Mouse (Mus musculus) thymus, postnatal 25 days (tissue): ENCODE data around the gene Ppfia2.

ENCODE experiments used
- DNase-seq: peaks from one replicate; pipeline ENCODE4 v3.0.0; 2022

Ppfia2 gene

DNA sequence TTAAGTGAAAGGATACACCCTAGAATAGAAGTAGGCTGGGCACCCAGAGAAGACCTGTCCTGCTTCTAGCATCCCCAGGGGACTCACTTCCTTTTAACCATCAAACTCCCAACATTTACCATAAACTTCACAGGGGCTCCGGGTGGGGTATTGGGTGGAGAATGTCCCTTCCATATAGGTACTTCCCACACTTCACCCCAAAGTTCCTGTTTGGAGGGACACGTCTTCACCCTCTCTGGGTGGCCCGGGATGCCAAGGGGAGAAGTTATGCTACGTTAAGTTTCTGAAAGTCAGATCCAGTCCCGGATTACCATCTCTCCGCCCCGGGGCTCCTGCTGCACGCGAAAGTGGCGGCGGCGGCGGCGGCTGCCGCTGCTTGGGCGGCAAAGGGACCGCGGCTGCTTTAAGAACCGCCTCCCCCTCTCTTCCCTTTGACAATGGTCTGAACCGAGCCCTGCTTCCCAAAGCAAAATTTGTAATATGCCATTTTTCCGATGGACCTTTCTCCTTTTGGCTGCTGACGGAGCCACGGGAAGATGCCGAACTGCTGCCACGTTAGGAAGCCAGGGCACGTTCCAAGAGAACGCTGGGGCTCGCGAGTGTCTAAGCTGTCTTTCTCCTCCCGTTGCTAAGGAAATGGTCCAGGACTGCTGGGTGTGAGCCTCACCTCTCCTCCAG, at the start of gene Ppfia2:
TSS of gene Ppfia2 (plus strand) at position 485 of the 678 bp plus-strand sequence.
- DNase-seq: no peak

DNA sequence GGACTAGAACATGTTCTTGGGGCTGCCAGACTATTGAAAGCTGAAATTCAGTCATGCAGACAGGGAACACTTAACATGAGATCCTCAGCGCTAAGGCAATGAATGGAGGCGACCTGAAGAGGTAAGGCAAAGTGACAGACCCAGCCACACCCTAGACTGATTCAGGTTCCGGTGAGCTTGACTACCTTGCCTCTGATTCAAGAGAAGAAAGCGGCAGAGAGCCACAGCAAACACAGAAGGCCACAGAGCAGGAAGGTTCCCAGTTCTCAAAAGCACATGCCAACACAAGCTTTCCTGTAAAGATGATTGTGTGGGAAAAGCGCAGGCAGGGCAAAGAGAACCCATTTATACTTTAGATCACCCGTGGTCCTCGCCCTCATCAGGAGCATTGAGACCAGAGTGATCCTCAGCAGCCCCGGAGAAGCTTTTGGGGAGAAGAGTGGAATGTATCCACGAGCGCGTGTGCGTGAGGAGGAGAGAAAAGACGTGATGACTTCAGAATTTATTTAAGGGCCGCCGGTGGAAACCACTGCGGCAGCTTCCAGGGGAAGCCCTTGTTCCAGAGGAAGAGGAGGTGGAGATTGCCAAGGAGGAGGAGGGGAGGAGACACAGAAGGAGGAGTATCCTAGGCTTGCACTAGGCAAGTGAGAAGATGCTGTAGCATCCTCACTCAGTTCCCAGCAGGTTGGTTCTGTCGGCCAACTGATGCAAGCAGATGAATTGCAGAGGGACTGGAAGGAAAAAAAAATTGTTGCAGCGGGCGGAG, 1.0 kb upstream of the Ppfia2 start:
- DNase-seq: no peak

DNA sequence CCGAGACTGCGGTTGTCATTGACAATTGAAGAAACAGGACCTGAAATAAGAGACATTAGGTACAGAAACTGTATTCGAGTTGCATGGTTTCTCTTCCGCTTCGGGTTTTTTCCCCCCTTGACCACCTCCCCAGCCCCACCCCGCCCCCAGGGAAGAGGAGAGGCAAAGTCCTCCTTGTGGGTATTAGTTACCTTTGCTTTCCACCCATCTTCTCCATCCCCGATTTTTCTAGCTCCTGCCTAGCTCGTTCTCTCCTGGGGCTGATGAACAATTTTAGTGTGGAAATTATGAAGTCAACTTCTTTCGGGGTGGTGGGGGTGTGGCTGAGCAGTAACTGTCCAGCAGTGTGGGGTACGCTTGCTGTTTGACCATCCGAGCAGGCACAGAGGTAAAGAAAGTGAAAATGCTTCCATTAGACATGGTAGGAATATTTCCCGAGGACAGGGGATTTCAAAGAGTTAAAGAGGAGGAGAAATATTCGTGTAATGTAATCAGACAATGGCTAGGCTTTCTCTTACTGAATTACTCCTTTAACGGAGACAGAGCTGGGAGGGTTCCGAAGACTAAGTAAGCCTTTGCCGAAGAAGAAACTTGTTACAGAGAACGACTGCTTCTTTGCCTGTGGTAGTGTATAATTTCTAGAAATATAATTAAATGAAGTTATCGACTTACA, 530 bp downstream of the Ppfia2 start:
- no peak for DNase-seq

DNA sequence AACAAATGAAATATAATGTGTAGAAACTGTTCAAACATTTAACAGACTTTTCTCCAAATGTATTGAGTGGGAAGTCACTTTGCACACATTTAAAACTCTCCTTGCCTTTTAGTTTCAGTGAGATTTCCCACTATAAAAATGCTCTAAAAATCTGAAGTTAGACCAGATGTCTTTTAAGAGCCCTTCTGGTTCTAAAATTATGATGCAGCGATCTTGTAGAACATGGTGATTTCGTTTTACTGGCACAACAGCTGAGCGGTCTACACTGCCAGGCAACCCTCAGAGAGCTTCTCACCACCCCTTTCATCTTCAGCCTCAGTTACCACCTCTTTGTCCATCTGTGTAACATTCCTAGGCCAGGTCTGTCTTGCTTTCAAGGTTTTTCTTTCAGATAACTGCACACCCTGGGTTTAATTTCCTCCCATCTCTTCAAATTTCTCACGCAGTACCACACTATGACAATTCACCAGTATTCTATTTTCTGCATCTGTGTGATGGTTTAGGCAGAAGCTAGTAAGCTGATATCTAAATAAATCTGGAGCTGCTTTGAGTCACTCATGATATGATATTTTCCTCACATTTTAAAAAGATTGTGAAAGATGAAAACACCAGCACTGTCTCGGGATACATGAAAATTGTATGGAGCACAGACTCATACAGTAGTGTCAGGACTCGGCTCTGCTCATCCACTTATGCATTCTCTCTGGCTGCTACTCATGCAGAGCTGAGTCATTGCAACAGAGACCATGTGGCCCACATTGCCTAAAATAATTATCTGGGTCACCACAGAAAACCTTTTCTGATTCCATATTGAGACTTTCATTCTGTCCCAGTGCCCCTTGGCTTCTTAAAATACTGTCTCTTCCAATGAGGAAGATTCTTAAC, 39.4 kb downstream of the Ppfia2 start:
- no peak for DNase-seq

DNA sequence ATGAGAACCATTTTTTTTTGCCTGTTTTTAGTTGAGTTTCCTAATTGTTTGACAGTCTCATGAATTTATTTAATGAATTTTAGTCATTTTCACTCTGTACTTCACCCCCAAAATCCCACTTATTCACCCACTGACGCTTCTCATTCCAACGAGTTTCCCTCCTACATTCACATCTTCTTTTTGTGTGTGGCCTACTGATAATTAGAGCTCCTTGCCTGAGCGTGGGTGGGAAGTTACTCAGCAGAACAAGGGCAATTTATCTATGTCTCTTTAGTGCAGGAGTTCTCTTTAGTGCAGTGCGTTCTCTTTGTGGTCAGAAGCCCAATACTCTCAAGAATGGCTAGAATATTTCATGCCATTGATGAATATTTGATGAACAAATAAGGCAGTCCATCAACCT, 95.9 kb downstream of the Ppfia2 start:
- DNase-seq: no peak

DNA sequence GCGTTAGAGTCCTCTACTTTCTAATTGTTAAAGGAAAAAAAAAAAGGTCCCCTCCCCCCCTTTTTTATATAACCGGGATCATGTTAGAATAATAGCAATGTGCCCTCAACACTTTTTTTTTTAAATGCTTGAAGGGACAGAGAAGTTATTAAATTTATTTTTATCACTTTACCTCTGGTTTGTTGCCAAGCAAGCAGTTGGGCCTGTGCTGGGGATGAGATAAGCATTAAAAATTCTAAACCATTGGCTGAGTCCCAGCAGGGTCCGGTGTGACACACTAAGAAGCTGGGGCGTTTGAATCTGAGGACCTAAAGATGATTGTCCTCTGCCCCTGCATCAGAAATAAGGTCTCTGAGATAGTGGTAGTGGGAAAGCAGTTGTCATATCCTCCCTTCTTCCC, 114.9 kb downstream of the Ppfia2 start:
- no peak for DNase-seq

DNA sequence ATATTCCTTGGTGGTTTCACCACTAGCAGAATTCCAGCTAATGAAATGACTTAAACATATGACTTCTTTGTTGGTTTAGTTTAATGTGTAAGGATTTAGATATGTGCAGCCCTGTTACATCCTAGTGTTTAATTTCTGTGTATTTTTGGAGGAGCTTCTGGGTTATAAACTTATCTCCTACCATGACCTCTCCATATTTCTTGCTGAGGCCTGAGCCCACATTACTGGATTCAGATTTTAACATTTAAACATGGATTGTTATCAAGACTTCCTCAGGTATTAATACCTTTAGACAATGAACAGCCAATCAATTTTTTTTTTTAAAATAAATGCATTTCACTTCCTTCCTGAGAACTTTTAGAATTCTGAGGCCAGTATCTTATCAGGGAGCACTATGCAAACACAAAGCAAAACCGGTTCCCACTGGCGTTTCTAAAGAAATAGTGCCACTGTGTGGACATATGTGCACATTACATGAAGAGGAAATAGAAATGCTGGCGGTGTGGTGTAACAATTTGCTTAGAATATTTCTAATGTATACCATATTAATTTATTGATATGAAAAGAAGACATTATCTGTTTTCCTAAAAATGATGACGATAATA, 115.4 kb downstream of the Ppfia2 start:
- no peak for DNase-seq

DNA sequence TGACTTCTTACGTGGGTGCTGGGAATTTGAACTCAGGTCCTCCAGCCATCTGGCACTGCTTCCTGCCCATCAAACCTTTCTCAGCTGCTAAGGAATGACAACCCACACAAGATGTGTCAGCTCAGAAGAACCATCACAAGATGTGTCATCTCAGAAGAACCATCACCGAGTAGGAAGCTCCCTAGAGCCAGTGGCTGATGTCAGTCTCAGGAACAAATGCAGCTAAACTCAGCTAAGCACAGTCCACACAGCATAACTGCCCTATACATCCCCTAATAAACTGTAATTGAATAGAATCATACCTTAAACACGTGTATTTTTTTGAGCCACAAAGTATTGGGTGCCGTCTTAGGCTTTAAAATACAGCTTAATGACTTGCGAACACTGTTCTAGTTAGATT, 117.7 kb downstream of the Ppfia2 start:
- no peak for DNase-seq

DNA sequence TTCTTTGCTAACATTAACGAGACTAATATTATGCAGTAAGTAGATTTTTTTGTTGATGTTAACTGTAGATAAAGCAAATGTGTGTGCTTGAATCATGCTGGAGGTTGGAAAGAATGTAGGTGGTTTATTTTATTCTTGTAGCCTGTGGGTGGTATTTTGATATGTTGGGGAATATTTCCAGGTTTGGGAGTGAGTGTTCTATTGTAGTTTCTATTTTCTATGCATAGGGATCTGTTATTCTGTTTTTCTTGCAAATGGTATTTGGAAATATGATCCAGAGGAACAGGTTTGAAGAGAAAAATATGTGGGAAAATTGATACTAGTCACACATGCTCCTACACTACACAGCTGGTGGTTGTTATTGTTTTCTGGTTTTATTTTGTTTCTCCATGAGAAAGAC, 120.8 kb downstream of the Ppfia2 start:
- DNase-seq: no peak

DNA sequence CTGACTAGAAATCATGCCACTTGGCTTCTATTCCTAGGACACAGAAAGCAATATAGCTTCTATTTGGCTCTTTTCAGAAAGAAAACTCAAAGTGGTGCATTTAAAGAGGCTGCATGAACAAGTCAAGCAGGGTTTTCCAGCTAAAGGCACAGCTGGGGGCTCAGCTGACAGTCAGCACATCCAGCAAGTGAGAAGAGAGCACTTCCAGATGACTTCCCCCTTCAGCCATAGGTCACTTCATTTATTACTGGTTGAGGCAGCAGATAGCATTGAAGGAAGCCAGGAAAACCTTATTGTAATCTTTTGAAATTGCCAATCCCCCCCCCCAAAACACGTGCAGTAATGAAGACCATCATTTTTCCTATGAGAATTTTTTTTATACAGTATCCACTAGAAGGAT, 126.8 kb downstream of the Ppfia2 start:
- no peak for DNase-seq

DNA sequence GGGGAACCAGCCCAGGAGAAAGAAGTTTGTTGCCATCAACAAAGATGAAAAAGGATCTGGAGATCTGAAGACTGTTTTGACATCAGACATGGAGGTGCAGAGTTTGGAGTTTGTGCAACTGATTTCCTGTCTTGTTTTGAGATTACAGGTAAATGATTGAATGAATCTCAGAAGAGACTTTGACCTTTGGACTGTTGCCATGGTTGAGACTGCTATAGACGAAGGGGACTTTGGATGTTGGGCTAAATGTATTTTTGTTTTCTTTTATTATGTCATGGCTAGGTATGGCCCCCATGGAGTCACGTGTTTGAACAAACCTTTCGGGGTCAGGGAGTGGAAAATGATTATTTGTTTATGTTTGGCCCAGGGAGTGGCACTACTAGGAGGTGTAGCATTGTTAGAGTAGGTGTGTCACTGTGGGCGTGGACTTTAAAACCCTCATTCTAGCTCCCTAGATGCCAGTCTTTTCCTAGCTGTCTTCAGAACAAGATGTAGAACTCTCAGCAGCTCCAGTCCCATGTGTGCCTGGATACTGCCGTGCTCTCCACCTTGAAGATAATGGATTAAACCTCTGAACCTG, 133.3 kb downstream of the Ppfia2 start:
- DNase-seq: no peak

DNA sequence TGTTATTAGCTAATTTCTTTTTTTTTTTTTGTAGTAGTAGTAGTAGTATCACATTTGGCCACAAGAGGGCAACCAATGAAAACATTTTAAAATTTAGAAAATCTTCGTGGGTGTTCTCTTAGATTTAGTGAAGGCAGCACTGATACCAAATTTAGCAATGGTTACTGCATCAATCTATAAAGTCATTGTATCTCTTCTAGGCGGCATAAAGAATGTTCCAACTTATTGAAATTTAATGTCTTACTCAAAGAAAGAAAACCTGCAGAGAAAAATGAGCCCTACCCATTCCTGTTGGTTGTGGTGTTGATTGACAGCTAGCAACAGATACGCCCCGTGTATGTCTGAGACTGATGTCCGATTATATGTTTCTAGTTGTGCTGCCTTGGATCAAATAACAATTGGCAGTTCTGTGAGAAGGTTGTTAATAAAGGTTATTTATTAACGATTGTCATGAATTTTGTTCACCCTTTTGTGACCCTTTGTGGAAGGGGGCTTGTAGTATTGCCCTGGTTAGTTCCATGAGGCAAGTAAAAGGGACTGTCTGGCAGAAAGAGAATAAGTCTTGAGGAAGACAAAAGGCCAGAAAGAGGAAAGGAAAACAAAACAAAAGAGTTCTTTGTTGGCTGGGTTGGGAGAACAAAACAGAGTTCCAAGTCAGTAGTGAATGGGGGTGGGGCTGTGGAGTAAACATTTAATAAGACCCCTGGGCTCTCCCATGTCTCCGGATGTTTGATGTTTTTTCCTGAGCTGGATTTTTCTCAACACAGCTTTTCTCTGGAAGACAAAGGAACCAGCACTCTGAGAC, 139.2 kb downstream of the Ppfia2 start:
- no peak for DNase-seq

DNA sequence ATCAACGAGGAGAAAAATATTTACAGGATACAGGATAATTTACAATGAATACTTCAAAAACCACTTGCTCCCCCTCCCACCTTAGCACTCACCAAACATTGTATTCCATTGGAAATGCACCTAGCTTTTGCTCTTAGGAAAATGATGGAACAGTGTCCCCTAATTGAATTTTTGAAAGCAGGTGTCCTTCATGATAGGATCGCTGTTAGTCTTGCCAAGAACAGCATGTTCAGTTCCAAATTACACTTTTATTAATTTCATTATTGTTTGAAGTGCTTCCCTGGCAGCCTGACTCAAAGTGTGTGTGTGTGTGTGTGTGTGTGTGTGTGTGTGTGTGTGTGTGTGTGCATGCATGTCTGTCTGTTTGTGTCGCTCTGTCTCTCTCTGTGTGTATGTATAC, 140.1 kb downstream of the Ppfia2 start:
- no peak for DNase-seq

DNA sequence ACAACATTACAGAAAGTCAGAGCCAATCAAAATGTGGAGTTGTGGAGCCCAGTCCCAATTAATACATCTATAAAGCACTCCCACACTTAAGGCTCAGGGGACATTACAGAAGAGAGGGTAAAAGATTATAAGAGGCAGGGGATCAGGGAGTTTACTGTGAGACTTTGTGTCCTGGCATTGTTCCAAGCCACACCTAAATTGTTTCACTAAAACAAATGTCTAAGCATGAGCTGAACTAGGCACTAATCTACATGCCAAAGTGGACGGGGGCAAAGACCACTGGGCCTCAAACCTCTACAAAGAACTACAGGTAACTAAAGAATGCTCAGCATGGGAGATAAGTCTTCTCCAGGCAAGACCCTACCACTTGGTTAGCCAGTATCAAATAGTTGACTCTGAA, 148.1 kb downstream of the Ppfia2 start:
- DNase-seq: no peak

DNA sequence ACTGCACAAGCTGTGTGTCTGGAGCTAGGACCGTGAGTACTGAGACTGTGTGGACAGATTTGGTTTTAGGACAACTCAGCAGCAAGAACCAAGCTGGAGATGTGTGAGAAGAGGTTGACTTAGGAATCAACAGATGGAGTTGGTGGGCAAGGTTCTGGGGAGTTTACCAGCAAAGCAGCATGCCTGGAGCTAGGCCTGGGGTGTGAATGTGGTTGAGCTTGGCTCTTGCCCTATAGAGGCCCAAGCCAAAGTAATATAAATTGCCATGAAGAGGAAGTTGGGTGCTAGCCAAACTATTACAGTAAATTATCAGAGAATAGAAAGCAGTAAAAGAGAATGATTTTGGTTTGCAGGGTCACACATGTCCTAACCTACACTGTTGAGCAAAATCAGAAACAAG, 150.8 kb downstream of the Ppfia2 start:
- DNase-seq: no peak

DNA sequence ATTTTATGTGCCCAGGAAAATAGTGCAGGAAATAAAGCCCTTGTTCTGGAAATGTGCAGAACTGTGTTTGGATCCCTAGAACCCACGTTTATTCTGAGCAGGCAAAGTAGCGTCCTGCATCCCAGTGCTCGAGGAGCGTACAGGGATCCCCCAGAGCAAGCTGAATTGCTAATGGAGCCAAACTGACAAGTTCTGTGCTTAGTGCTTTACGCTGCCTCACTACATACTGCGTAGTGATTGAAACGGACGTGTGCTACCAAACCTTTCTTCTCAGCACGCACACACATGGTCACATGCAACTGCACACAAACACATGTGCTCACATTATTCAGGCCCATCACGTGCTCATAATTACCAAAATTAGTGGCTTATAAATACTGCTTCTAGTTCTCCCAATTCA, 153.2 kb downstream of the Ppfia2 start:
- DNase-seq: no peak

DNA sequence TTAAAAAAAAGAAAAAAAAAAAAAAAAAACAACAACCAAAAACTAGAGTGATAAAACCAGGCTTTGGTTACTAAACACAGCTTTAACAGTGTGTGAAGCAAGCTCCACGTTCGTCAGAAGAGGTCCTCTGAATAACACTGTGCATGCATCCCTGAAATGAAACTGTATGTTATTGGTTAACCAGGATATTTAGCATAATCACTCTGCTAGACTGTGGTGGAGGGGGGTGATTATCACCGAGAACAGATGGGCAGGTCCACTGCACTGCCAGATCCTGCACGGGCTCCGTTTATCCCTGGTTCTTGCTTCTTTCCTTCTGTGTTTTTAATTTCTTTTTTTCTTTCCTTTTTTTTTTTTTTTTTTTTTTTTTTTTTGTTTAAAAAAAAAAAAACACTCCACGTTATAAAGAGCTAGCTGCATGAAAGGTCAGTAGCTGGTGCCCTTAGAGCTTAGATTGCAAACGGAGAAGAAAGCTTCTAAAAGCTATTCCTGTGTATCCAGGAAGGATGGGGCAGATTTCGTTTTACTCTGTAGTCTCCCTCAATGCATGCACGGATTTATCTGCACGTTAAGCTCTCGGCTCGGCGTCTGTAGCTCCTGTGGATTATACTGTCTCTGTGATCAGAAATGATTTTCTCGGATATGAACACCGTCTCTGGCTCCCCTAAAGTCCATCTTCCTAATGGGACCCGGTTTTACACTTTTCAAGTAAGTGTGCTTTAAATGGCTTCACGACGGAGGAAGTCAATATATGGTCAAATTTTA, 162.2 kb downstream of the Ppfia2 start:
- DNase-seq: no peak

DNA sequence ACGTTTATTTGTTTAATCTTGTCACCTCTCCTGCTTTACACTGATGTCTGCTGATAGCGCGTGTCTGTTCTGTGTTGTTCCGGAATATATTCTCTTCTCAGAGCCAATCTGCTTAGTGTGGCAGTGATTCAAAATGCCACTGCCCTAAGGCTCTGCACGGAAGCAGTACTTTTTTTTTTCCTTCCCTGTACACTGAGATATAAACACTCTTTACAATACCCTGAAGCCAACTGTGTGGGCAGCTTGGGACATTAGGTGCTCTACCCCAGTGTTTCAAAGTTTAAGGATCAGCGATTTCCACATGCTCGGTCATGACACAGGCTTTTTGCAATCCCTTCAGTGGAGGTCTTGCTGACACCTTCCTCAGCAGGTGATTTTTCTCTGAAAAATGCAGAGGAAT, 163.8 kb downstream of the Ppfia2 start:
- DNase-seq: no peak

DNA sequence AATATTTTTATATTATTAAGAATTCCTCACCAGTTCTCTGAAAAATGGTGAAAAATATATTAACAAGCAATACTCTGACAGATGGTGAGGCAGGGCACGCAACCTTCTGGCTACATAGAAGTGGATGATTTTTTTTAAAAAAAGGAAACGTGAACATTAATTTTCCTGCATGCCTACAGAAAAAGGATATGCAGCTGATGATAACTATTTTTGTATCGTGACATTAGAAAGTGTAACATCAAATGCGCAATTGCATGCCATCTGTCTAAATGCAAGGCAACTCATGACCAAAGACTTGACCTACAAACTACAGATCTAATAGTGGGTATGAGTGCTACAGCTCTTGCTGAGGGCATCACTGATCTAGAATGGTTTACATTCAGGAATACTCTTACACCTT, 182.1 kb downstream of the Ppfia2 start:
- DNase-seq: no peak

DNA sequence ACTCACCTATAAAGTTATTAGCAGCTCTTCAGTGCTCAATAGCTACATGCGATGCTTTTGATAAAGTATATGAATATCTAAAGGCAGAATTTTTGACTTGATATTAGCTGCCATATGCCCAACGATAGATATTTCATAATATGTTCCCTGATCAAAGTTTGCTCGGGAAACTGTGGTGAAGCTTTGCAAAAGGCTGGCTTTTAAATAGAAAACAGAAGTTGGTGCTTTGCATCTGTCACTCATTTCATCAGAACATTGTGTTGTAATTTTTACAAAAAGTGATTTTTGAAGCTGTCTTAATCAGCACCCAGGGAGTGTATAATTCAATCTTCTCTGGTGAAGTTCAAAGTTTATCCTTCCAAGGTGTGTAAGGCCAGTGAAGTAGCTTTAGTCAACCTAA, 195.1 kb downstream of the Ppfia2 start:
- no peak for DNase-seq

DNA sequence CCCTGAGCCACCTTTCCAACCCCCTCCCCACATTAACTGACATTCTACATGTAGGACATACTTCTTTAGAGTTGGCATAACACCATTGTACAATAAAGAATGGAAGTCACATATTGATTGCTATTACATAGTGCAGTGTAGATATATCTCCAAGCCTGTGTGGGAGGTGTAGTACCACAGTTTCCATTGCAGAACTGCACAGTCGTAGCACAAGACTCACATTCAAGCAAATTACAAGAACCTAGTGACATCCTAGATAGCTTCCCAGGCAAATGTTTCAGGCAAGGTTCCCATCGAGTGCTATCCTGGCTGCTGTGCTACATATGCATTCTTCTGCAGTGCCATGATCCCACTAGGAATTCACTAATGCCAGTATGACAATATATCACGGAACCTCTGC, 200.0 kb downstream of the Ppfia2 start:
- no peak for DNase-seq
